Mouse (Mus musculus): ENCODE results near the gene Atxn7l3b. TPM values are rescaled to one million over a fixed set of nuclear protein-coding genes. Genes with fewer than 3 reads are reported as not detected.
"Not testable (repeated sequence)": the region's sequence is repeated elsewhere in the genome, so short reads cannot be mapped to it uniquely, and the experiment has no call there.

The Atxn7l3b gene
- polyA plus RNA-seq (2015; fragmentation: Nextera tagmentation; extraction: Ambion mirVana) = 207 and 231 TPM in 2 replicates

DNA sequence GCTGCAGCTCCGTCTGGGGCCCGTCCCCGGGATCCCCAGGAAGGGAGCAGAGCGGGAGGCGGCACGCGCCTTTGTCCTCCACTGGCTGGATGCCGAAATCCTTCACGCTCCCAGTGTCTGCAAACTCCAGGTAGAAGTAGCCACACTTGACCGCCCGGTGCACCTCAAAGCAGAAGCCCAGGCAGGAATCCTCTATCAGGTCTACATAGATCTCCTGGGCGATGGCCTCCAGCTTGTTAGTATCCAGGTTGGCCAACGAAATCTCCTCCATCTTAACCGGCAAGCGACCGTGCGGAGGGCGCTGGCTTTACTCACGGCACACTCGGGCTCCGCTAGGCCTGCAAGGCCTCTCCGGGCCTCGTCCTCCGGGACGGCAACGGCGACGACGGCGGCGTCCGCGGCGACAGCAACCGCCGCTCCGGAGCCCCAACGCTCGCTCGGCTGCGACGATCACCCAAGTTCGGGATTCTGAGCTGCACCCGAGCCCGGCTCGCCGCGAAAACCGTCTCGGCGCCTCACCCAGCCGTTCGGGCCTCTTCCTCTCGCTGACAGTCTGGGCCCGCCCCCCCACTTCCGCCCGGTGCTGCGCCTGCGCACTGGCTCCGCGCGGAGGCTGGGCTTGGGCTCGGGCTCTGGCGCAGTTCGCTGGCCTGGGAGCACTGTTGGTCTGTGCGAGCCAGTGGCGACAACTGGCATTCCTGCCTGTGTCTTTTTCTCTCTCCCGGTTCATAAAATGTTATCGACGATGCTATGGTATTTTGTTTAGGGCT lies at the start of gene Atxn7l3b:
TSS of gene Atxn7l3b (minus strand) at position 550 of the 770 bp plus-strand sequence.
- peaks cover 20% of the 10 kb centered on the region for H3K4me1 ChIP-seq
- H3K9ac ChIP-seq = peak within 1 kb of the TSS; percentile 98
- WGBS = 1% methylated on average over 70 of the region's 70 CpGs

DNA sequence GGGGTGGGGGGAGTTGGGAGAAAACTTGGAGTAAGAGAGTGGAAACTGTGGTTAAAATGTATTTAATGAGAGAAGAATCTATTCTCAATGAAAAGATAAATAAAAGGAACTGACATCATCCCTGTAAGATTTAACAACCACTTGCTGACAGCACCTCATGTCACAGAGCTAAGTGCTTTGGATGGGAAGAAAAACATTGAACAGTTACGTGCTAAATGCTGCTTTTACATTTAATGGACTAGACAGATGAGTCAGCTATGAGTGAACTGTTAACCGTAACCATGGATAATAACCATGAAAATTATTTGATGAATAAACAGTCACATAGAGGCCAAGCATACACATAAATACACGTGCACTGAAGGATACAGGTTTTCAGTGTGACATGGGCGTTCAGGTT lies 48.8 kb upstream of the Atxn7l3b start:
- Histone ChIP-seq H3K27me3 (no peaks in the 10 kb centered on the region), H3K27ac (no peak overlapping the region), H3K4me2 (no peak overlapping the region), H3K36me3 (no peaks in the 10 kb centered on the region), H3K9me3 (no peaks in the 10 kb centered on the region), H3K9ac (no peak overlapping the region), H3K4me1 (no peaks in the 10 kb centered on the region), H3K4me3 (no peak overlapping the region)
- WGBS = 82% methylated on average over 4 of the region's 4 CpGs
- no peak for ATAC-seq (ENCODE audit: insufficient number of reproducible peaks, low FRiP score, low TSS enrichment, low read depth)

More for the DNA sequence above, at the start of gene Atxn7l3b:
- peak; percentile 95 for ATAC-seq (ENCODE audit: insufficient number of reproducible peaks, low FRiP score, low TSS enrichment, low read depth)
- peaks cover 25% of the 10 kb centered on the region for H3K36me3 ChIP-seq
- H3K9me3 ChIP-seq = no peaks in the 10 kb centered on the region
- H3K4me3 ChIP-seq = peak within 1 kb of the TSS; percentile 84
- H3K27ac ChIP-seq = peak within 1 kb of the TSS; percentile 98
- no peaks in the 10 kb centered on the region for H3K27me3 ChIP-seq
- peak within 1 kb of the TSS; percentile 72 for H3K4me2 ChIP-seq

DNA sequence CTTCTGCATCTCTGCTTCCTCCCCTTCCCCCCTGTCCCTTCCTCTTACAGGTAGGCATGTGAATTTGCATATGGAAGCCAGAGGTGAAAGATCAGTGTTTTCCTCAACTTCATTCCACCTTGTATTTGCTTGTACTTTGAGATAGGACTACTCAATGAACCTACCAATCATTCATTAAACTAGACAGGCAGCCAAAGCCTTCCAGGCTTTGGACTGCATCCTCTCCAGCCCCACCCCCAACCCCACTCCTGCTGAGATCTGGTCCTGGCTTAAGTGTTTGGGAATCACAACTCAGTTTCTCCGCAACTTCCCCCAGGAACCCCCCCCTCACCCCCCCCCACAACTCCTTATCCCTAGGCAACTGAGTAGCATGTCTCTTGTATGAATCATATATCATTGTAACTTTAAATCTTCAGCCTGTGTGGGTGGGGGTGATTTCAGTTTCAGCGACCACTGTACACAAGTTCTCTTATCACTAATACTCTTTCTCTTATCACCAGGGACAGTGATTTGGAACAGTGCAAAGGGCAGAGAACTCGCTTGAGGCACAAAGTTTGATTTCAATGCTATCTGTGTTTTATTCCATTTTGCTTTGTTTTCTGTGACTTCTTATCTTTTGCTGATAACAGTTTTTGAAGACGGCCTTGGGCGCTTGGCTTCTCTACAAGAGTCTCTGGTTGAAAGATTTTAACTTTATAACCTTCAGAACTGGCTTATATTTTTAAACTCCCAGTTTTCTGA lies 44.7 kb upstream of the Atxn7l3b start:
- Histone ChIP-seq H3K4me2 (no peak overlapping the region), H3K4me3 (no peak overlapping the region), H3K4me1 (no peaks in the 10 kb centered on the region), H3K9ac (no peak overlapping the region), H3K27me3 (no peaks in the 10 kb centered on the region), H3K27ac (no peak overlapping the region), H3K9me3 (no peaks in the 10 kb centered on the region), H3K36me3 (no peaks in the 10 kb centered on the region)
- WGBS = 62% methylated on average over 5 of the region's 5 CpGs
- ATAC-seq (ENCODE audit: insufficient number of reproducible peaks, low FRiP score, low TSS enrichment, low read depth) = no peak

DNA sequence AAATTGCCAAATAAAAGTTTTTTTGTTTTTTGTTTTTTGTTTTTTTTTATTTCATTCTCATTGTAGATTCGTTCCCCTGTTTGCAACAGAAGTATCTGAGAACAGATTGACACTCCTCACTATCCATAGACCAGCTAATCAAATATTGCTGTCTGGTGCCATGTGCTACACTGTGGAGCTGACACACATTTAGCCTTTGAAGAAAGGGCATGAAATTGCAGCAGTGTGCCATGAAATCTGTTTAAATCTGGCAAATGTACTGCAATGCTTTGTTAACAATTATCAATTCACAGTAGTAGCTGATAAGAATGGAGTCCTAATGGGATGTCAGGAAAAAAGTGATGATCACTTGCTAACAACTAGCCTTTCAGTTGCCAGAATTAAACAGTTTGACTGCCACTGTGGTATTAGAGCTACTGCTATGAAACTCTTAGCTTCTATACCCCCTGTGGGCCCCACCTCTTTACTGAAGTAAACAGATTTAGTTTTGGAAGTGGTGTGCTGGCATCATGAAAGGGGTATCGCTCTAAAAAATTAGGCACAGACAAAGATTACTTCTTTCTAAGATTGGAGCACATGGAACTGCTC lies 41.3 kb upstream of the Atxn7l3b start:
- Histone ChIP-seq H3K36me3 (no peaks in the 10 kb centered on the region), H3K27me3 (no peaks in the 10 kb centered on the region), H3K9ac (no peak overlapping the region), H3K4me1 (no peaks in the 10 kb centered on the region), H3K27ac (no peak overlapping the region), H3K4me3 (no peak overlapping the region), H3K4me2 (no peak overlapping the region), H3K9me3 (no peaks in the 10 kb centered on the region)
- 75% methylated on average over 2 of the region's 2 CpGs for WGBS
- no peak for ATAC-seq (ENCODE audit: insufficient number of reproducible peaks, low FRiP score, low TSS enrichment, low read depth)

- no peak for ATAC-seq (ENCODE audit: insufficient number of reproducible peaks, low FRiP score, low TSS enrichment, low read depth)
- Histone ChIP-seq H3K9ac (no peak overlapping the region), H3K27me3 (no peaks in the 10 kb centered on the region), H3K4me3 (no peak overlapping the region), H3K36me3 (no peaks in the 10 kb centered on the region), H3K4me1 (no peaks in the 10 kb centered on the region), H3K4me2 (no peak overlapping the region), H3K27ac (no peak overlapping the region), H3K9me3 (no peaks in the 10 kb centered on the region)
- 78% methylated on average over 2 of the region's 2 CpGs for WGBS
Observed at GRCm38 (mm10) chr10:112967578-112967977, 38.8 kb upstream of the Atxn7l3b start.

GRCm38 (mm10) chr10:112962216-112962615 lies 33.4 kb upstream of the Atxn7l3b start:
- H3K27ac ChIP-seq; ATAC-seq (ENCODE audit: insufficient number of reproducible peaks, low FRiP score, low TSS enrichment, low read depth); H3K9me3 ChIP-seq; H3K27me3 ChIP-seq; H3K36me3 ChIP-seq; H3K9ac ChIP-seq; H3K4me1 ChIP-seq; H3K4me2 ChIP-seq; H3K4me3 ChIP-seq: not testable (repeated sequence)
- 6% methylated on average over 4 of the region's 4 CpGs for WGBS

- WGBS = 61% methylated on average over 2 of the region's 2 CpGs
- H3K27me3 ChIP-seq = no peaks in the 10 kb centered on the region
- H3K9ac ChIP-seq = no peak overlapping the region
- ATAC-seq (ENCODE audit: insufficient number of reproducible peaks, low FRiP score, low TSS enrichment, low read depth) = no peak
- H3K9me3 ChIP-seq = no peaks in the 10 kb centered on the region
- H3K4me2 ChIP-seq = no peak overlapping the region
- H3K4me3 ChIP-seq = no peak overlapping the region
- H3K36me3 ChIP-seq = no peaks in the 10 kb centered on the region
- H3K27ac ChIP-seq = no peak overlapping the region
- no peaks in the 10 kb centered on the region for H3K4me1 ChIP-seq
Observed at GRCm38 (mm10) chr10:112954140-112954539, 25.3 kb upstream of the Atxn7l3b start.

DNA sequence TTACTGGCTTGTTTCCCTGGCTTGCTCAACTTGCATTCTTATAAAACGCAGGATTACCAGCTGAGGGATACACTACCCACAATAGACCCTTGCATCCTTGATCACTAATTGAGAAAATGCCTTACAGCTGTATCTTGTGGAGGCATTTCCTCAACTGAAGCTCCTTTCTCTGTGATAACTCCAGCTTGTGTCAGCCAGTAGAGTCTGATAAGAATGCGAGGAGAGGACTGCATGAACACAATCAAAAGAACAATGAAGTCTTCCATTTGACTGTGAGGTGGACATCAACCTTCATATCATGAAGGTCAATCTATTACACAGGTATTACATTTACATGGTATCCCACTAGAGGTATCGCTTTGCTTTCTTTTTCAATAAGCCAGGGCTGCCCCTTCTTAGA lies 19.7 kb upstream of the Atxn7l3b start:
- H3K9ac ChIP-seq = no peak overlapping the region
- no peak overlapping the region for H3K27ac ChIP-seq
- no peaks in the 10 kb centered on the region for H3K9me3 ChIP-seq
- H3K36me3 ChIP-seq = no peaks in the 10 kb centered on the region
- no peak overlapping the region for H3K4me3 ChIP-seq
- H3K27me3 ChIP-seq = no peaks in the 10 kb centered on the region
- no peaks in the 10 kb centered on the region for H3K4me1 ChIP-seq
- WGBS = 77% methylated on average over 3 of the region's 3 CpGs
- no peak for ATAC-seq (ENCODE audit: insufficient number of reproducible peaks, low FRiP score, low TSS enrichment, low read depth)
- no peak overlapping the region for H3K4me2 ChIP-seq

GRCm38 (mm10) chr10:112929222-112929615 lies 418 bp upstream of the Atxn7l3b start:
- peaks cover 25% of the 10 kb centered on the region for H3K36me3 ChIP-seq

DNA sequence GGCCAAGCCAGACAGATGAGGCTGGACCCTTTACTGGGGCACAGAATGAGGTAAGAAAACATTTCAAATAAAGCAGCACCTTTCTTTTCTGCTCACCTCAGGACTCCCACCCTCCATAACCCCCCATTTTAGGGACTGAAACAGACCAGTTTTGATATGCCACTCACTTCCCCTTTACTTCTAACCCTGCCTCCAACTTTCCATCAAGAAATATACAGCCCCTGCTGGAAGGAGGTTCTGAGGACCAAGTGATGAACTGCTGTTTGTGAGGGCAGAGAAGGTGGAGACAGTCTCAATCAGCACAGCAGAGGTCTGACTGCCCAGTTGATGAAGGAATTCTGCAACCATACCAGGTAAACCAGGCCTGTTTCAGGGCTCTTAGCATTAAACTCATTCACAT lies 1.8 kb downstream of the Atxn7l3b start:
- Histone ChIP-seq H3K27me3 (no peaks in the 10 kb centered on the region), H3K4me1 (peaks cover 20% of the 10 kb centered on the region), H3K36me3 (peaks cover 25% of the 10 kb centered on the region), H3K4me2 (peak overlapping the region; percentile 72; the same call in 1 of the 2 replicates), H3K4me3 (no peak overlapping the region), H3K9me3 (no peaks in the 10 kb centered on the region), H3K27ac (no peak overlapping the region), H3K9ac (no peak overlapping the region)
- no peak for ATAC-seq (ENCODE audit: insufficient number of reproducible peaks, low FRiP score, low TSS enrichment, low read depth)

More at GRCm38 (mm10) chr10:112929222-112929615, 418 bp upstream of the Atxn7l3b start:
- peak overlapping the region; percentile 98; the same call in 1 of the 2 replicates for H3K9ac ChIP-seq
- H3K27ac ChIP-seq = peak overlapping the region; percentile 98
- no peak for ATAC-seq (ENCODE audit: insufficient number of reproducible peaks, low FRiP score, low TSS enrichment, low read depth)
- H3K9me3 ChIP-seq = no peaks in the 10 kb centered on the region
- peak overlapping the region; percentile 72 for H3K4me2 ChIP-seq
- 40% methylated on average over 9 of the region's 9 CpGs for WGBS
- H3K27me3 ChIP-seq = no peaks in the 10 kb centered on the region
- peaks cover 20% of the 10 kb centered on the region for H3K4me1 ChIP-seq
- peak overlapping the region; percentile 84 for H3K4me3 ChIP-seq

DNA sequence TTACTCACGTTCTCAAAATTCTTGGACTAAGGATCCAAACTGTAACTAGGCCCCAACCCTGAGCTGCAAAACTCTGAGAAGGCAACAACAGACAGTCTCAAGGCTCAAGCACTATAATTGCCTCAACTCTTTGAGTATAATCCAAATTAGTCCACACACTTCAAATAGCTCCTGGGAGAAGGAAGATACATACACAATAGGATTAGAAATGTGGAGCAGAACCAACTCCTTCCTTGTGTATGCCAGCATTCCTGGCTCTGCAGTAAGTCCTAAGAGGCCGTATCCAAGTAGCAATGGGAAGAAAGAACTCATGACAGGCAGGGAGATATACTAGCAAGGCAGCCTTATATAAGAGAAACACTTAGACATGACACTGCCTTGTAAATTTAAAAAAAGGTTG lies 2.5 kb downstream of the Atxn7l3b start:
- Histone ChIP-seq H3K36me3 (peaks cover 25% of the 10 kb centered on the region), H3K27me3 (no peaks in the 10 kb centered on the region), H3K4me1 (peaks cover 20% of the 10 kb centered on the region), H3K4me3 (no peak overlapping the region), H3K9ac (no peak overlapping the region), H3K9me3 (no peaks in the 10 kb centered on the region), H3K27ac (no peak overlapping the region), H3K4me2 (no peak overlapping the region)
- ATAC-seq (ENCODE audit: insufficient number of reproducible peaks, low FRiP score, low TSS enrichment, low read depth) = no peak
- WGBS = 91% methylated on average over 2 of the region's 2 CpGs

Measured in limb, embryonic 15.5 days (tissue).